Mouse (Mus musculus) stomach, embryonic 16.5 days (tissue): ENCODE data around the gene Prr5l. TPM values are rescaled to one million over a fixed set of nuclear protein-coding genes. Genes with fewer than 3 reads are reported as not detected.

Experiments
- ATAC-seq: fragments of 200-750 bp; cut with Nextera tagmentation; 2 replicates; pipeline ENCODE4 v1.8.0; 2017; ENCODE audit warnings: moderate number of reproducible peaks, moderate TSS enrichment; ENCODE audit not compliant: insufficient read depth, low FRiP score
- H3K27ac ChIP-seq: fragments of 300-500 bp; sonication (generic); 2 replicates; pipeline ENCODE4 v1.5.1; 2014; ENCODE audit warnings: low read length
- H3K27me3 ChIP-seq: fragments of 300-500 bp; sonication (generic); 2 replicates; pipeline ENCODE4 v1.6.1; 2014; ENCODE audit warnings: low read length, control low read depth, mixed read lengths; ENCODE audit not compliant: control insufficient read depth, insufficient read depth
- H3K36me3 ChIP-seq: fragments of 300-500 bp; sonication (generic); 2 replicates; pipeline ENCODE4 v1.6.1; 2014; ENCODE audit warnings: low read length; ENCODE audit not compliant: control insufficient read depth, insufficient read depth
- H3K4me1 ChIP-seq: fragments of 300-500 bp; sonication (generic); 2 replicates; pipeline ENCODE4 v1.6.1; 2014; ENCODE audit warnings: low read length, control low read depth, mixed read lengths; ENCODE audit not compliant: control insufficient read depth, insufficient read depth
- H3K4me2 ChIP-seq: fragments of 300-500 bp; sonication (generic); 2 replicates; pipeline ENCODE4 v1.6.1; 2014; ENCODE audit warnings: low read depth, low read length, mixed read lengths
- H3K4me3 ChIP-seq: fragments of 300-500 bp; sonication (generic); replicated peaks from 2 replicates; pipeline ENCODE4 v1.5.1; 2014; ENCODE audit warnings: mild to moderate bottlenecking, low read length
- H3K9ac ChIP-seq: fragments of 300-500 bp; sonication (generic); 2 replicates; pipeline ENCODE4 v1.6.1; 2014; ENCODE audit warnings: low read length
- H3K9me3 ChIP-seq: fragments of 300-500 bp; sonication (generic); replicated peaks from 2 replicates; pipeline ENCODE4 v1.6.1; 2016; ENCODE audit warnings: low read length, control low read depth; ENCODE audit not compliant: control insufficient read depth
- WGBS: fragments of 180-500 bp; shearing (Covaris S2); extraction: QIAGEN DNeasy Blood & Tissue Kit; methylation state at CpG from one replicate; pipeline ENCODE4 v1.1.7; 2014; 5-methylcytosine and 5-hydroxymethylcytosine counted together
- polyA plus RNA-seq: library from polyadenylated mRNA; unstranded; fragments of >200 nt; fragmentation: Nextera tagmentation; extraction: Ambion mirVana; gene quantifications from 2 replicates; pipeline ENCODE4 v1.2.1, GENCODE M21; 2015

Prr5l gene
- polyA plus RNA-seq, result 6.7 and 9.4 TPM in 2 replicates

DNA sequence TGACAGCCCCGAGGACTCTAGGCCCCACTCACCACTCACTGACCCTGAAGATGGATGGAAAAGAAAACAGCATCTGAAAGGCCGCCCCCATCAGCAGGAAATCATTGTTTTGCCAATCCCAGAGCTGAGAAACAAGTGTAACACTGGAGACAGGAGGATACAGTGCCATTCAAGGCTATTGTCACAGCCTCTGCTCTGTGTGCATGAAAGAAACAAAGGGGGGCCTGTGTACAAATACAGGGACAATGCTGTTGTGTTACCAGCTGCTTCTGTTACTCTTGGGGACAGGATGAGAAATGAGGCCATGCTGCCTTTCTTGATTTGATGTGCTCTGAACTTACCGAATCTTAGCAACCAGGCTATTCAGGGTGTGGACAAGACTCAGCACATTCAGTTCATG lies at the start of gene Prr5l:
Gene Prr5l (minus strand): TSS at position 30 of the 400 bp plus-strand sequence.
- ATAC-seq, result no peak
- Histone ChIP-seq H3K9ac (no peak within 1 kb of the TSS), H3K4me3 (no peak within 1 kb of the TSS), H3K27ac (no peak within 1 kb of the TSS), H3K27me3 (peaks cover 4% of the 10 kb centered on the region; the same call in 1 of the 2 replicates), H3K4me1 (peaks cover 4% of the 10 kb centered on the region), H3K36me3 (no peaks in the 10 kb centered on the region), H3K4me2 (no peak within 1 kb of the TSS), H3K9me3 (no peaks in the 10 kb centered on the region)
- WGBS, result 43% methylated on average over 3 of the region's 3 CpGs

DNA sequence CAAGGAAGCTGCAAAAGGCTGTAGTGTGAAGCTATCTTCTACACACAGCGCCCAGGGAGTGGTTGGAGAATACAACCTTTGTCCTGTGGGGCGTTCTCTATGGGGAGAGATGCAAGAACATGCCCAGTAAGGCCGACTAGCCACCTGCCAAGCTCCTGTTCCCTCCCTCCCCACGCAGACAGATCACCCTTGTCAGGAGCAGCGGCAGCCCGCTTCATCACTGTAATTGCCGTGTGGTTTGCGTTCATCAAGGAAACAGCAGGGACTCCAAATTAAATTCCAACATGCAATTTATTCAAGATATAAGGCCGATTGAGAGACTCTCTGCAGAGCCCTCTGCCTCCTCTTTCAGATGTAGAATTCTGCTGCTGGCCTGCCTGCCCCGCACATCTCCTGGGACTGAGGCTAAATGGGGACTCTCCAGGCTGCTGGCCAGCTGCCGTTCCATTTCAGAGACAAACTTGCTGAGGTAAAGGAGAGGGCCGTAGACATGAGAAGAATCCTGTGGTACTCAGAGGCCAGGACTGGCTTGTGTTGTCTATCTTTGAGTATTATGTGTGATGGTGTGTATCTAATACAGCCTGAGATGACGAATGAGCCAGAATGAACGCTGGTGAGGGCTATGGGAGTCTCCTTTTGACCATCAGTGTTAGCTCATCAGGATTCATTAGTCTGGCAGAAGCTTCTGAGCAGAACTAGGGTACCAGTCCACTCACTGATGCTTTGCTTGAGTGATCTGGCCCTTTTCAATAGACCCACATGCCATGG lies 49.5 kb upstream of the Prr5l start:
- H3K27me3 ChIP-seq, result no peaks in the 10 kb centered on the region
- H3K27ac ChIP-seq, result no peak overlapping the region
- 0 out of 2 replicates have a peak, but pooled peaks have one; percentile 43 for ATAC-seq

DNA sequence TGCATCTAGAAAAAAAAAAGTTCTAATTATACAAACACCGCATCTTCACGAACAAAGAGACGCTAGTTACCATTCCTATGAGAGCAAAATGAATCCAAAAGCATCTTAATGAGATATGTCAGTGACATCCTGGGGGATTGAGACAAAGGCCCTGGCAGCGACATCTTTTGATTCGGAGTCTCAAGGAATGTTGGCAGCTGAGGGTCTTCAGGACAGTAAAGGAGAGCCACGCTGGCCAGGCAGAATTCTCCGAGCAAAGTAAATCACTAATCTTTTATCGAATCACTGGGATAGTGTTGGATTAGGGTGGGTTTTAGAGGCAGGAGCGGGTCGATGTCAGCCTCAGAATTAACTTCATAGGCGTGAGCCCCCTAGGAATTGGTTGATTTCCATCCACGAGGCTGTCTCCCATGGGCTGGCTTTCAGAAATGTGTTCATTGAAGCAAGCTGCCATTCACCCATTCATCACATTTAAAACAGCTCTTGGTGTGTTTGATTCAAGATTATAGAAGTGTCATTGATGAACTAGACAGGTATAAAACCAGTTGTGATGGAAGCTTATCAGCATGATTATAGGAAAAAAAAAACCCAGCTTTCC lies 42.9 kb upstream of the Prr5l start:
- Histone ChIP-seq H3K4me2 (no peak overlapping the region), H3K27me3 (no peaks in the 10 kb centered on the region), H3K4me1 (no peaks in the 10 kb centered on the region), H3K27ac (no peak overlapping the region), H3K36me3 (no peaks in the 10 kb centered on the region), H3K9me3 (no peaks in the 10 kb centered on the region), H3K4me3 (no peak overlapping the region), H3K9ac (no peak overlapping the region)
- 83% methylated on average over 12 of the region's 12 CpGs for WGBS
- ATAC-seq, result no peak

More for the DNA sequence above, 49.5 kb upstream of the Prr5l start:
- Histone ChIP-seq H3K4me3 (no peak overlapping the region), H3K36me3 (no peaks in the 10 kb centered on the region), H3K9ac (no peak overlapping the region), H3K4me1 (0 out of 2 replicates have a peak, but pooled peaks cover 3% of the 10 kb centered on the region), H3K9me3 (no peaks in the 10 kb centered on the region), H3K4me2 (no peak overlapping the region)
- WGBS, result 72% methylated on average over 14 of the region's 14 CpGs

DNA sequence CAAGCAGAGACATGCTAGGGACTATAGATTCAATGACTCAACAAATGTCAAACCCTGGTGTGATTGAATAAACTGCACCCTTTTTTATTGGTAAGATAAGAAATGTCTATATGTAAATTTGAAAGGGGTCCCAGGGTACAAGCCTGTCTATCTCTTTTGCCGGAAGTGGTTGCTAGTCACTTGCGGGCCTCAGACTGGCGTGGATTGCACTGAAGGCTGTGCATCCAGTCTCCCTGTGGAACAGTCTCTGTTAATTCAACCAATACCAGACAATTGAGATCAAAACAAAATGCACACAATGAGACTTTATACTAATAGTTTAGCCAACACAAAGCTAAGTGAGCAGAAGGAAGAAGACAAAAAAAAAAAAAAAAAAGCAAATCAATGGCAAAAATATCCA lies 42.4 kb upstream of the Prr5l start:
- Histone ChIP-seq H3K9ac (no peak overlapping the region), H3K4me1 (no peaks in the 10 kb centered on the region), H3K9me3 (no peaks in the 10 kb centered on the region), H3K4me3 (no peak overlapping the region), H3K4me2 (no peak overlapping the region), H3K27me3 (no peaks in the 10 kb centered on the region), H3K27ac (no peak overlapping the region), H3K36me3 (no peaks in the 10 kb centered on the region)
- no peak for ATAC-seq
- WGBS, result 76% methylated on average over 3 of the region's 3 CpGs

GRCm38 (mm10) chr2:101923181-101923580 lies 40.4 kb upstream of the Prr5l start:
- WGBS, result 55% methylated on average over 4 of the region's 4 CpGs
- peak; percentile 86 for ATAC-seq
- Histone ChIP-seq H3K4me1 (no peaks in the 10 kb centered on the region), H3K4me3 (no peak overlapping the region), H3K27ac (0 out of 2 replicates have a peak overlapping the region, but pooled peaks have one; percentile 40), H3K27me3 (no peaks in the 10 kb centered on the region), H3K36me3 (no peaks in the 10 kb centered on the region), H3K9ac (no peak overlapping the region), H3K9me3 (no peaks in the 10 kb centered on the region), H3K4me2 (peak overlapping the region; percentile 19; the same call in 1 of the 2 replicates)

DNA sequence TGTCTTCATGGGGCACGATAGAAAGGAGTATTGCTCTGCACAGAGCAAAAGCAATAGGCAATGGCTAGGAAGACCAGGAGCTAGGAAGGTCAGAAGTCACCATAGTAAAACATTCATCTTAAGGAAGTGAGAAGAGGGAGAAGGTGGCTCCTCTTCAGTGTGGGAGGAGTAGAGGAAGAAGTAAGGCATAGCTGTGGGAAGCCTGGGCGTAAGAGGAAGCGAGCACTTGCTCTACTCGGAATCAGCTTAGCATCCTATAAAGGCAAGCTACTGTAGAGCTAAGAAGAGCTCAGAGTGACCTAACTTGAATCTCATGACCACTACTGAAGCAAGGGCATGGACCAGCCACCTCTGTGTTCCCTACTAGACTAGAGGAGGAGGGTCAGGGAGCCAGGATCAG lies 39.5 kb upstream of the Prr5l start:
- Histone ChIP-seq H3K36me3 (no peaks in the 10 kb centered on the region), H3K4me3 (no peak overlapping the region), H3K9ac (no peak overlapping the region), H3K27me3 (no peaks in the 10 kb centered on the region), H3K9me3 (no peaks in the 10 kb centered on the region), H3K27ac (no peak overlapping the region), H3K4me2 (no peak overlapping the region), H3K4me1 (no peaks in the 10 kb centered on the region)
- 93% methylated on average over 4 of the region's 4 CpGs for WGBS
- ATAC-seq, result no peak

DNA sequence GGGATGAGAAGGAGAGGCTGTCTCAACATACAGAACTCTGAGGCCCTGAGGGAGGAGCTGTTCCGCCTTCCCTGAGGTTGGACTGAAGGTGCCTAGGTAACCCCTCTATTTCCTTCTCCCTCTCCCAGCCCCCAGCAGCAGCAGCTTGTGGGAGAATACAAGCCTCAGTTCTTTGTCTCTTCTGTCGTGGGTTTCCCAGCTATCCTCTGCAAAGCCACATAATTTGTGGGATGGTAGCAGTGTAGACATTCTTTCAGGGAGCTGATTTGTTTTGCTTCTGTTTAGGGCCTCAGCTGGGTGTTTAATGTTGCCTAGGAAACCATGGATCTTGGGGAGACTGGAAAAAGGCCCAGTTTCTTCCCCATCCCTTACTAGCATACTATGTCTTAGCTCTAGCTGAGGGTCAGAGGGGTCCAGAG lies 37.3 kb upstream of the Prr5l start:
- no peaks in the 10 kb centered on the region for H3K36me3 ChIP-seq
- no peak overlapping the region for H3K4me3 ChIP-seq
- no peaks in the 10 kb centered on the region for H3K4me1 ChIP-seq
- H3K9ac ChIP-seq, result no peak overlapping the region
- no peak for ATAC-seq
- WGBS, result 41% methylated on average over 2 of the region's 2 CpGs
- H3K4me2 ChIP-seq, result no peak overlapping the region
- no peaks in the 10 kb centered on the region for H3K9me3 ChIP-seq
- no peaks in the 10 kb centered on the region for H3K27me3 ChIP-seq
- no peak overlapping the region for H3K27ac ChIP-seq

- no peak for ATAC-seq
- WGBS, result 74% methylated on average over 7 of the region's 7 CpGs
- Histone ChIP-seq H3K27ac (no peak overlapping the region), H3K4me1 (no peaks in the 10 kb centered on the region), H3K27me3 (no peaks in the 10 kb centered on the region), H3K9ac (no peak overlapping the region), H3K9me3 (no peaks in the 10 kb centered on the region), H3K4me3 (no peak overlapping the region), H3K4me2 (no peak overlapping the region), H3K36me3 (no peaks in the 10 kb centered on the region)
Measured at GRCm38 (mm10) chr2:101918518-101918917, 35.7 kb upstream of the Prr5l start.

- 91% methylated on average over 15 of the region's 15 CpGs for WGBS
Measured at GRCm38 (mm10) chr2:101909326-101910080, 26.7 kb upstream of the Prr5l start.

More at GRCm38 (mm10) chr2:101909326-101910080, 26.7 kb upstream of the Prr5l start:
- Histone ChIP-seq H3K9ac (no peak overlapping the region), H3K4me3 (no peak overlapping the region), H3K27ac (no peak overlapping the region), H3K27me3 (no peaks in the 10 kb centered on the region), H3K4me2 (no peak overlapping the region), H3K36me3 (no peaks in the 10 kb centered on the region), H3K9me3 (no peaks in the 10 kb centered on the region), H3K4me1 (peaks cover 5% of the 10 kb centered on the region)
- no peak for ATAC-seq
